Mouse (Mus musculus) liver, postnatal 0 days (tissue): ENCODE measurements around the gene Gm45713. TPM values are rescaled to one million over a fixed set of nuclear protein-coding genes. Genes with fewer than 3 reads are reported as not detected.

Experiments used
- ATAC-seq: fragments of 200-750 bp; cut with Nextera tagmentation; 2 replicates; pipeline ENCODE4 v1.8.0; 2017; ENCODE audit warnings: mild to moderate bottlenecking, moderate library complexity
- DNase-seq: peaks from one replicate; pipeline ENCODE4 v3.0.0-alpha.2; 2016
- H3K27ac ChIP-seq: fragments of 300-500 bp; sonication (generic); 2 replicates; pipeline ENCODE4 v1.5.1; 2014; ENCODE audit warnings: antibody characterized with exemption, moderate library complexity, mild to moderate bottlenecking, low read depth
- H3K27me3 ChIP-seq: fragments of 300-500 bp; sonication (generic); 2 replicates; pipeline ENCODE4 v1.6.1; 2014; ENCODE audit warnings: low read length, control low read depth, mixed read lengths; ENCODE audit not compliant: insufficient read depth
- H3K36me3 ChIP-seq: fragments of 300-500 bp; sonication (generic); replicated peaks from 2 replicates; pipeline ENCODE4 v1.6.1; 2014; ENCODE audit warnings: mild to moderate bottlenecking, control low read depth, low read length, moderate library complexity, mixed read lengths; ENCODE audit not compliant: insufficient read depth
- H3K4me1 ChIP-seq: fragments of 300-500 bp; sonication (generic); 2 replicates; pipeline ENCODE4 v1.6.1; 2014; ENCODE audit warnings: antibody characterized with exemption, mild to moderate bottlenecking, control low read depth; ENCODE audit not compliant: insufficient read depth
- H3K4me2 ChIP-seq: fragments of 300-500 bp; sonication (generic); 2 replicates; pipeline ENCODE4 v1.6.1; 2014; ENCODE audit warnings: low read depth, mild to moderate bottlenecking, low read length, moderate library complexity, mixed read lengths
- H3K4me3 ChIP-seq: fragments of 300-500 bp; sonication (generic); 2 replicates; pipeline ENCODE4 v1.5.1; 2014; ENCODE audit warnings: low read depth, low read length
- H3K9ac ChIP-seq: fragments of 300-500 bp; sonication (generic); replicated peaks from 2 replicates; pipeline ENCODE4 v1.6.1; 2014; ENCODE audit warnings: mild to moderate bottlenecking, moderate library complexity
- H3K9me3 ChIP-seq: fragments of 300-500 bp; sonication (generic); 2 replicates; pipeline ENCODE4 v1.6.1; 2016; ENCODE audit warnings: mild to moderate bottlenecking, control low read depth, low read length, mixed read lengths
- CTCF ChIP-seq: sonication (generic); IDR thresholded peaks from 2 replicates; pipeline ENCODE4 v1.5.1; 2016; ENCODE audit warnings: antibody characterized with exemption, low read depth
- EP300 ChIP-seq: IDR thresholded peaks from 2 replicates; pipeline ENCODE4 v1.6.1; 2016; ENCODE audit warnings: antibody characterized with exemption, low read depth, mild to moderate bottlenecking
- WGBS: fragments of 180-500 bp; shearing (Covaris S2); extraction: QIAGEN DNeasy Blood & Tissue Kit; methylation state at CpG from one replicate; pipeline ENCODE4 v1.1.7; 2014; ENCODE audit not compliant: insufficient replicate concordance; 5-methylcytosine and 5-hydroxymethylcytosine counted together
- polyA plus RNA-seq: library from polyadenylated mRNA; unstranded; fragments of >200 nt; fragmentation: Nextera tagmentation; extraction: Ambion mirVana; gene quantifications from 2 replicates; pipeline ENCODE4 v1.2.1, GENCODE M21; 2015

Gene Gm45713
- 0.27 and 0.70 TPM in 2 replicates for polyA plus RNA-seq

DNA sequence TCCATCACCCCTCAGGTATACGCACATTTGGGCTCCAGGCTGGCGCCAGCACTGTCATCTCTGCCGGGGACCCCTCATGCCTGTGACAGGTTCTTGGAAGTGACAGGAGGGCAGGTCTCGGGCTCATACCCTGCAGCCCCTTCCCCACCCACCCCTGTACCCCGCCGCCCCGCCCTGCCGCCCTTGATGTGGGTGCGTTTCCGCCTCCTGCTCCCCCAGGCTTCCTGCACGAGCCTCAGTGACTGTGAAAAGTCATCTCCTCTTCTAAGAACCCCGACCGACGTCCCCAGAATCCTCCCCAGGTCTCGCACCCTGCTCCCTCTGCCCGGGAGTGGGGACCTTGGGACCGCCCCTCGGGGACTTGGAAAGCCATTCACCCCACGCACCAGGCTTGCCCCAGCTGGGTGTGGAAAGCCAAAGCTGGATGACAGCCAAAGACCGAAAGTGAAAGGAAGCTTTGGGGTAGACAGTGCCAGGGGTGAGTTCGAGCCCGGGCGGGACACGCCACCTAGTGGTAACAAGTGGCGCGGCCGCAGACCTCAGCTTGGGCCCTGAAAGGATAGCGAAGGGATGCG, at the start of gene Gm45713, which contains the start of gene Flt3l:
Gm45713 (minus strand) TSS at position 239 of the 575 bp plus-strand sequence.
Flt3l (minus strand) TSS at position 440 of the 575 bp plus-strand sequence.
- no peaks in the 10 kb centered on the region for H3K27me3 ChIP-seq
- H3K9ac ChIP-seq, result peak within 1 kb of the TSS; percentile 76
- DNase-seq (peak; percentile 93), ATAC-seq (peak; percentile 86)
- WGBS, result 2% methylated on average over 29 of the region's 29 CpGs
- peaks cover 23% of the 10 kb centered on the region for H3K4me1 ChIP-seq
- H3K4me2 ChIP-seq, result peak within 1 kb of the TSS; percentile 94
- no peaks in the 10 kb centered on the region for H3K36me3 ChIP-seq
- peak within 1 kb of the TSS; percentile 73 for H3K4me3 ChIP-seq
- TF ChIP-seq CTCF (peak; percentile 99), EP300 (no peak)
- peak within 1 kb of the TSS; percentile 64 for H3K27ac ChIP-seq
- H3K9me3 ChIP-seq, result no peaks in the 10 kb centered on the region

DNA sequence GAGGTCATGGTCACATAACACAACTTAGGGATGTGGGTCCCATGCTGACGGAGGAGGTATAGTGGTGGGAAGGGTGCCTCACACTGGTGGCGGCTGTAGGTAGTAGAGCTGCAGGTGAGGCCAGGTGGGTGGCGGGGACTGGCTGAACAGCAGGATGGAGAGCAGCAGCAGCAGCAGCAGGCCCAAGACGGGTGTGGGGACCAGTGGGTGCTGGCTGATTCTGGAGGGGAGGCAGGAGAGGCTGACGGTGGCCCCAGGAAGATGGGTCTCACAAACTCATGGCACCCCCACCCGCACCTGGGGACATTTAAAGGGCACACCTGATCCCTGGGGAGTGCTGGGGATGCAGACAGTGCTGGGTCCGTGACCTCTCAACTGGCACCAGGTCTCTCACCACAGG, 47.6 kb upstream of the Gm45713 start:
- H3K9ac ChIP-seq, result no peak overlapping the region
- no peak overlapping the region for H3K4me3 ChIP-seq
- TF ChIP-seq CTCF, result no peak
- no peak for TF ChIP-seq EP300
- 55% methylated on average over 7 of the region's 7 CpGs for WGBS
- DNase-seq (no peak), ATAC-seq (no peak)
- no peaks in the 10 kb centered on the region for H3K36me3 ChIP-seq
- no peaks in the 10 kb centered on the region for H3K9me3 ChIP-seq
- H3K27me3 ChIP-seq, result peaks cover 88% of the 10 kb centered on the region
- H3K4me2 ChIP-seq, result no peak overlapping the region
- peaks cover 7% of the 10 kb centered on the region for H3K4me1 ChIP-seq
- H3K27ac ChIP-seq, result no peak overlapping the region

DNA sequence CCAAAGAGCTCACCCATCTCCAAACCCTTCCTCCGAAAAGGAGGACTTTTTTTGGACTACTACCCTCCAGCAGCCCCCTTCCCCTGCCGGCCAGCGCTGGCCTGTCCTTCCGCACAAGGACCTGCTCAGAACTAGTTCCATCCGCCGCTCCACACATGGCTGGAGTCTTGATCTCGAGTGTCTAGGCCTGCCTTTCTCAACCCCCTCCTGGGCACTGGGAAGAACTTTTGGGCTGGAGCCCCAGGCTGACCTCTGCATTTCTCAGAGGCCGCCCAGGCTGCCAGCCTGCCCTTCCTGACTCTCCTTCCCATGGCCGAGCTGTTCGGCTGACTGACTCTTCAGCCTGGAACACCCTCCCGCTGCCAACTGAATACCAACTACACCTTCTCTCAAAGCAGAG, 46.6 kb upstream of the Gm45713 start:
- H3K4me1 ChIP-seq, result peaks cover 7% of the 10 kb centered on the region
- H3K9me3 ChIP-seq, result no peaks in the 10 kb centered on the region
- H3K27me3 ChIP-seq, result peaks cover 94% of the 10 kb centered on the region
- TF ChIP-seq CTCF (no peak), EP300 (no peak)
- 19% methylated on average over 11 of the region's 11 CpGs for WGBS
- ATAC-seq (no peak), DNase-seq (no peak)
- H3K27ac ChIP-seq, result no peak overlapping the region
- peak overlapping the region; percentile 27; the same call in 1 of the 2 replicates for H3K4me3 ChIP-seq
- peak overlapping the region; percentile 55 for H3K4me2 ChIP-seq
- H3K36me3 ChIP-seq, result no peaks in the 10 kb centered on the region
- no peak overlapping the region for H3K9ac ChIP-seq

DNA sequence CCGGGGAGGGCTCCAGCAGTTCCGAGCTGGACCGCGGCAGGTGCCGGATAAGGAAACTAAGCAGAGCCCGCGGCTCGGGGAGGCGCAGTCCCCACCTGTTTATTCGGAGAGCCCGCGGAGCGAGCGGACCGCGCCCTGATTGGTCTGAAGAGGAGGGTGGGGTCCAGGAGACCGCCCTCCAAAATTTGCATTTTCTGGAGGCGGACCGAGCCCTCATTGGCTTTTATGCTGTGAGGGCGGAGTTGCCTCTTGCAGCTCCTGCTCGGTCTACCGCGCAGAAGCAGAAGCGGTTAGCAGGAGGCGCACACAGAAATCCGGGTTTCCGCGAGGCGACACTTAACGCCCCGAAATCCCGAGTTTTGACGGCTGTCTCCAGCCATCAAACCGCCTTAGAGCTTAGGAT, 46.2 kb upstream of the Gm45713 start:
- H3K27ac ChIP-seq, result no peak overlapping the region

DNA sequence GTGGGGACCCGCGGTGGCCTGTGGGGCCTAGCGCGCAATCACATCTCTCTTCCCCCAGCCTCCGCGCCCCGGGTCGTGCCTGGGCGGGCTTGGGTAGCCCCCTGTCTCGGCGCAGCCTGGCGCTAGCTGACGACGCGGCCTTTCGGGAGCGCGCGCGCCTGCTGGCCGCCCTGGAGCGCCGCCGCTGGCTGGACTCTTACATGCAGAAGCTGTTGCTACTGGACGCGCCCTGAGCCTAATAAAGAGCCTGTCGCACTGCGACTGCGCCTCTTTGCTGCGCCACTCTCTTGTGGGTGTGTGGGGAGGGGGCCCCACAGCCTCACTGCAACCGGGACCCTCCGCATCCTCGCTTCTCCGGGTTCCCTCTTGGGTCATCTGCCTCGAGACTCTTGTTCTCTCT, 45.5 kb upstream of the Gm45713 start:
- 0 out of 2 replicates have a peak overlapping the region, but pooled peaks have one; percentile 1 for H3K4me3 ChIP-seq
- peaks cover 96% of the 10 kb centered on the region for H3K27me3 ChIP-seq
- ATAC-seq (peak; percentile 22; the same call in 1 of the 2 replicates), DNase-seq (peak; percentile 34)
- H3K9me3 ChIP-seq, result no peaks in the 10 kb centered on the region
- WGBS, result 9% methylated on average over 23 of the region's 35 CpGs
- H3K36me3 ChIP-seq, result no peaks in the 10 kb centered on the region
- H3K4me2 ChIP-seq, result peak overlapping the region; percentile 55
- H3K27ac ChIP-seq, result no peak overlapping the region
- H3K4me1 ChIP-seq, result peaks cover 7% of the 10 kb centered on the region
- no peak for TF ChIP-seq CTCF
- TF ChIP-seq EP300, result no peak
- no peak overlapping the region for H3K9ac ChIP-seq

More for the DNA sequence above, 46.2 kb upstream of the Gm45713 start:
- Histone ChIP-seq H3K27me3 (peaks cover 96% of the 10 kb centered on the region), H3K4me1 (peaks cover 7% of the 10 kb centered on the region), H3K4me3 (peak overlapping the region; percentile 27; the same call in 1 of the 2 replicates), H3K9ac (no peak overlapping the region), H3K9me3 (no peaks in the 10 kb centered on the region), H3K4me2 (peak overlapping the region; percentile 55), H3K36me3 (no peaks in the 10 kb centered on the region)
- ATAC-seq (peak; percentile 94), DNase-seq (peak; percentile 90)
- WGBS, result under 1% methylated on average over 34 of the region's 34 CpGs
- TF ChIP-seq CTCF (no peak), EP300 (no peak)

DNA sequence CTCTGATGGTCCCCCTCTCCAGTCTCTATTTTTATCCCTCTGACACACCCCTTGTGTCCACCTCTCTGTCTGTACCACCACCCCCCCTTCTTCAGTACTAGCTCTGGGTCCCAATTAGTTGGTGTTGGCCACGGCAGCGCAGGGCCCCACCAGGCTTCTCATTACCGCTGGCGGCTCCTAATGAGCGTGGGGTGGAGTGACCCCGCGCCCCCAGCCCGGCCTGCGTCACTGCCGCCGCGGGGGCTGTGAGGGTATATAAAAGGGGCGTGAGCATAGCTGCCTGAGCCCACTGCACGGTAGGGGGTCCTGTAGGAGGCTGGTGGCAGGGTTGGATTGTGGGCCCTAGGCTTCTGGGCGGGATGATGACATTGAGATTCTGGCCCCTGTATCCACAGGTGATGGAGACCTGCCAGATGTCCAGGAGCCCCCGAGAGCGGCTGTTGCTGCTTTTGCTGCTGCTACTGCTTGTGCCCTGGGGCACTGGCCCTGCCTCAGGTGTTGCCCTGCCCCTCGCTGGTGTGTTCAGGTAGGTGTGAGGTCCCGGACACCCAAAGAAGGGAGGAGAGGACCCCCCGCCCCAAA, 45.0 kb upstream of the Gm45713 start, which contains the start of gene Pth2:
Pth2 (plus strand) TSS at position 100 of the 582 bp plus-strand sequence.
- WGBS, result 28% methylated on average over 18 of the region's 20 CpGs
- no peaks in the 10 kb centered on the region for H3K36me3 ChIP-seq
- no peak for TF ChIP-seq CTCF
- TF ChIP-seq EP300, result no peak
- H3K4me3 ChIP-seq, result peak within 1 kb of the TSS; percentile 25; the same call in 1 of the 2 replicates
- no peak for DNase-seq
- no peak within 1 kb of the TSS for H3K9ac ChIP-seq
- peaks cover 7% of the 10 kb centered on the region for H3K4me1 ChIP-seq
- H3K27ac ChIP-seq, result no peak within 1 kb of the TSS
- H3K4me2 ChIP-seq, result peak within 1 kb of the TSS; percentile 55
- no peaks in the 10 kb centered on the region for H3K9me3 ChIP-seq
- H3K27me3 ChIP-seq, result peaks cover 96% of the 10 kb centered on the region
- ATAC-seq, result no peak
